ENCODE assay signal across 12 mouse cellular contexts in genomic region chr2:41186802-41187201, GRCm38 (mm10).
DNase-seq lines count a peak whose midpoint lies in the region; ATAC-seq and TF ChIP-seq lines count a peak whose summit lies in the region.
"Had no signal": no experiment of that assay in that cellular context is flagged by ENCODE, and none has a peak within 500 bp of the region (broad histone marks: within the 10 kb centered on the region; RNA-seq: fewer than 3 reads in every experiment).

No protein-coding gene starts in this region.

- H3K4me1 ChIP-seq in kidney, postnatal 0 days (replicated peaks; ENCODE audit: insufficient read depth, low read length), result no peaks in the 10 kb centered on the region
- no peaks in the 10 kb centered on the region for H3K4me1 ChIP-seq in kidney, embryonic 14.5 days (ENCODE audit: control insufficient read depth, insufficient read depth, low read length)
- H3K4me1 ChIP-seq: heart, embryonic 10.5 days; liver, embryonic 13.5 days had no signal

- H3K4me3 ChIP-seq in kidney, postnatal 0 days (replicated peaks; ENCODE audit: low read depth, low read length), result no peak overlapping the region
- no peak overlapping the region for H3K4me3 ChIP-seq in kidney, embryonic 14.5 days (ENCODE audit: low read length)
- H3K4me3 ChIP-seq: erythroblast, embryonic 14.5 days; heart, embryonic 10.5 days; liver, embryonic 13.5 days had no signal

- TF ChIP-seq CTCF in kidney, postnatal 0 days (IDR thresholded peaks at IDR 0.05; ENCODE audit: low read depth), result peak; percentile 44

- no peak overlapping the region for H3K27ac ChIP-seq in kidney, postnatal 0 days
- no peak overlapping the region for H3K27ac ChIP-seq in kidney, embryonic 14.5 days (ENCODE audit: low read depth, low read length)
- H3K27ac ChIP-seq: heart, embryonic 10.5 days; liver, embryonic 13.5 days had no signal

- no peak for ATAC-seq in kidney, postnatal 0 days (replicated peaks; ENCODE audit: low FRiP score, low read depth)
- no peak for ATAC-seq in kidney, embryonic 14.5 days (ENCODE audit: low FRiP score, low TSS enrichment)

- peak; percentile 19 for DNase-seq in kidney, postnatal 0 days (ENCODE audit: low spot score)
- peak; percentile 2 for DNase-seq in thymus, postnatal 14 days
- no peak for DNase-seq in thymus, postnatal 10 days (ENCODE audit: low spot score in 2 of 2)
- DNase-seq in brain, adult 2 months (ENCODE audit: low read depth, low spot score), result peak; percentile 18
- DNase-seq in yolk sac, embryonic 10.5 days (ENCODE audit: low spot score), result no peak
- no peak for DNase-seq in right cerebral cortex, adult 18-20 months
- DNase-seq: layer of hippocampus, adult 9-11 months; liver, embryonic 13.5 days; thymus, postnatal 36 days had no signal

- no peak overlapping the region for H3K9ac ChIP-seq in kidney, postnatal 0 days (ENCODE audit: low read depth, low read length)
- H3K9ac ChIP-seq in kidney, embryonic 14.5 days (ENCODE audit: low read depth, low read length), result no peak overlapping the region
- H3K9ac ChIP-seq: liver, embryonic 13.5 days had no signal

- H3K36me3 ChIP-seq in kidney, postnatal 0 days (ENCODE audit: insufficient read depth, low read length), result no peaks in the 10 kb centered on the region
- no peaks in the 10 kb centered on the region for H3K36me3 ChIP-seq in kidney, embryonic 14.5 days (ENCODE audit: control insufficient read depth, insufficient read depth, low read length)
- H3K36me3 ChIP-seq: heart, embryonic 10.5 days; liver, embryonic 13.5 days had no signal

- H3K9me3 ChIP-seq in kidney, postnatal 0 days (replicated peaks; ENCODE audit: low read length), result no peaks in the 10 kb centered on the region
- no peaks in the 10 kb centered on the region for H3K9me3 ChIP-seq in kidney, embryonic 14.5 days (ENCODE audit: control insufficient read depth, low read length)
- H3K9me3 ChIP-seq: heart, embryonic 10.5 days; liver, embryonic 13.5 days had no signal

- H3K4me2 ChIP-seq in kidney, postnatal 0 days (ENCODE audit: low read length), result no peak overlapping the region
- no peak overlapping the region for H3K4me2 ChIP-seq in kidney, embryonic 14.5 days (replicated peaks; ENCODE audit: low read depth, low read length)
- H3K4me2 ChIP-seq: liver, embryonic 13.5 days had no signal

- no peaks in the 10 kb centered on the region for H3K27me3 ChIP-seq in kidney, postnatal 0 days (ENCODE audit: insufficient read depth, low read length)
- no peaks in the 10 kb centered on the region for H3K27me3 ChIP-seq in kidney, embryonic 14.5 days (ENCODE audit: control insufficient read depth, insufficient read depth, low read length)
- H3K27me3 ChIP-seq: liver, embryonic 13.5 days had no signal

- 34% methylated on average over 3 of the region's 3 CpGs for WGBS in kidney, postnatal 0 days
- WGBS in kidney, embryonic 14.5 days, result 33% methylated on average over 3 of the region's 3 CpGs

Comparison
In these comparisons a context has a peak if more than half of its experiments do, and no peak if none do; other contexts are left out.
1. DNase-seq: peak in kidney, postnatal 0 days (single experiment), thymus, postnatal 14 days (single experiment) and brain, adult 2 months (single experiment); none in thymus, postnatal 10 days (0 of 2), yolk sac, embryonic 10.5 days (single experiment) and right cerebral cortex, adult 18-20 months (single experiment).